Mouse (Mus musculus): Measurements from ENCODE around the gene Dnajb8. TPM values are rescaled to one million over a fixed set of nuclear protein-coding genes. Genes with fewer than 3 reads are reported as not detected.

Dnajb8 gene
- total and polyA plus RNA-seq, 3 experiments, result not detected

- Histone ChIP-seq H3K27me3 (replicated peaks) (peaks cover 53% of the 10 kb centered on the region), H3K9me3 (replicated peaks; ENCODE audit: low read length) (no peaks in the 10 kb centered on the region), H3K4me3 (replicated peaks in 1 of 3; ENCODE audit: low read depth in 2 of 3, low read length in 2 of 3, poor library complexity in 1 of 3) (no peak overlapping the region), H3K36me3 (replicated peaks in 1 of 2; ENCODE audit: control insufficient read depth in 1 of 2, insufficient read depth in 1 of 2, low read length in 1 of 2) (no peaks in the 10 kb centered on the region), H3K4me1 (ENCODE audit: control insufficient read depth in 1 of 2, insufficient read depth in 2 of 2) (no peaks in the 10 kb centered on the region; a peak in 1 of 4 replicates), H3K79me2 (replicated peaks; ENCODE audit: control insufficient read depth, extremely low read depth, insufficient read depth, poor library complexity, severe bottlenecking) (no peaks in the 10 kb centered on the region), H3K4me2 (ENCODE audit: insufficient read depth, low read depth, poor library complexity, severe bottlenecking) (no peak overlapping the region), H3K9ac (ENCODE audit: insufficient read depth, low read depth) (no peak overlapping the region), H3K27ac (ENCODE audit: insufficient read depth, low read depth) (no peak overlapping the region)
- dilution Hi-C loops (cut with MboI; ENCODE audit: extremely low pct_ligation_motif_present, extremely low pct_unique_long_range_greater_than_20kb, low sequenced_read_pairs), result no loop called here
- TF ChIP-seq NELFE (IDR thresholded peaks at IDR 0.05; ENCODE audit: low read depth, low read length) (no peak), USF1 (IDR thresholded peaks at IDR 0.05; ENCODE audit: low read depth, low read length) (no peak), RCOR1 (conservative IDR thresholded peaks at IDR 0.05; ENCODE audit: low read depth, low read length) (no peak), MXI1 (IDR thresholded peaks at IDR 0.05; ENCODE audit: low read depth, low read length) (no peak), HCFC1 (IDR thresholded peaks at IDR 0.05; ENCODE audit: low read depth, low read length) (no peak), JUN (IDR thresholded peaks at IDR 0.05; ENCODE audit: insufficient read depth, low read depth, low read length) (no peak), MEF2A (IDR thresholded peaks at IDR 0.05; ENCODE audit: borderline replicate concordance, low read depth, low read length) (no peak), ZKSCAN1 (IDR thresholded peaks at IDR 0.05; ENCODE audit: borderline replicate concordance, low read depth, low read length) (no peak), RAD21 (IDR thresholded peaks at IDR 0.05; ENCODE audit: low read depth, low read length) (no peak), CTCF (conservative IDR thresholded peaks at IDR 0.05 in 1 of 2, IDR thresholded peaks at IDR 0.05 in 1 of 2; ENCODE audit: low read depth in 2 of 2, low read length in 2 of 2) (no peak), BHLHE40 (IDR thresholded peaks at IDR 0.05; ENCODE audit: low read depth, low read length) (no peak), UBTF (IDR thresholded peaks at IDR 0.05; ENCODE audit: low read depth, low read length) (no peak)
- DNase-seq (ENCODE audit: extremely low read depth), result no peak
- in situ Hi-C loops (cut with MboI; ENCODE audit: low pct_ligation_motif_present, low pct_unique_long_range_greater_than_20kb, low sequenced_read_pairs), result loop anchor here (10.0 kb wide), 1 partner anchor 51 kb away; no protein-coding TSS in a partner anchor
Measured at GRCm38 (mm10) chr6:88235461-88235860, 13.4 kb downstream of the Dnajb8 start.

- no peaks in the 10 kb centered on the region for H3K79me2 ChIP-seq (replicated peaks; ENCODE audit: control insufficient read depth, extremely low read depth, insufficient read depth, poor library complexity, severe bottlenecking)
- dilution Hi-C loops (cut with MboI; ENCODE audit: extremely low pct_ligation_motif_present, extremely low pct_unique_long_range_greater_than_20kb, low sequenced_read_pairs) (no loop called here), in situ Hi-C loops (cut with MboI; ENCODE audit: low pct_ligation_motif_present, low pct_unique_long_range_greater_than_20kb, low sequenced_read_pairs) (loop anchor here (10.0 kb wide), 1 partner anchor 51 kb away; no protein-coding TSS in a partner anchor)
- no peak overlapping the region for H3K4me2 ChIP-seq (ENCODE audit: insufficient read depth, low read depth, poor library complexity, severe bottlenecking)
- H3K27me3 ChIP-seq (replicated peaks), result peaks cover 48% of the 10 kb centered on the region
- DNase-seq (ENCODE audit: extremely low read depth), result no peak
- H3K4me1 ChIP-seq (ENCODE audit: control insufficient read depth in 1 of 2, insufficient read depth in 2 of 2), result no peaks in the 10 kb centered on the region; a peak in 1 of 4 replicates
- H3K9ac ChIP-seq (ENCODE audit: insufficient read depth, low read depth), result no peak overlapping the region
- TF ChIP-seq ZC3H11A (IDR thresholded peaks at IDR 0.05; ENCODE audit: low read depth, low read length), result no peak
- TF ChIP-seq USF1 (IDR thresholded peaks at IDR 0.05; ENCODE audit: low read depth, low read length), result no peak
- no peak for TF ChIP-seq CHD1 (IDR thresholded peaks at IDR 0.05; ENCODE audit: low read depth, low read length)
- no peak overlapping the region for H3K4me3 ChIP-seq (replicated peaks in 1 of 3; ENCODE audit: low read depth in 2 of 3, low read length in 2 of 3, poor library complexity in 1 of 3)
- H3K36me3 ChIP-seq (replicated peaks in 1 of 2; ENCODE audit: control insufficient read depth in 1 of 2, insufficient read depth in 1 of 2, low read length in 1 of 2), result no peaks in the 10 kb centered on the region
- no peak overlapping the region for H3K27ac ChIP-seq (ENCODE audit: insufficient read depth, low read depth)
- no peaks in the 10 kb centered on the region for H3K9me3 ChIP-seq (replicated peaks; ENCODE audit: low read length)
Measured at GRCm38 (mm10) chr6:88235983-88236382, 13.9 kb downstream of the Dnajb8 start.

Measured in CH12.LX (cell line).